Mouse (Mus musculus) spleen, adult 2 months (tissue): ENCODE data around the gene Myo3b.

Experiments
- CTCF ChIP-seq: fragments of 200-500 bp; IDR thresholded peaks from 2 replicates; pipeline ENCODE4 v1.5.1; 2011; ENCODE audit warnings: mild to moderate bottlenecking, inconsistent platforms; ENCODE audit not compliant: insufficient read depth, insufficient read length, insufficient replicate concordance; ENCODE audit errors: extremely low read depth
- POLR2A ChIP-seq: fragments of 200-500 bp; IDR thresholded peaks from 2 replicates; pipeline ENCODE4 v1.6.1; 2011; ENCODE audit warnings: low read depth, low read length, inconsistent platforms

DNA sequence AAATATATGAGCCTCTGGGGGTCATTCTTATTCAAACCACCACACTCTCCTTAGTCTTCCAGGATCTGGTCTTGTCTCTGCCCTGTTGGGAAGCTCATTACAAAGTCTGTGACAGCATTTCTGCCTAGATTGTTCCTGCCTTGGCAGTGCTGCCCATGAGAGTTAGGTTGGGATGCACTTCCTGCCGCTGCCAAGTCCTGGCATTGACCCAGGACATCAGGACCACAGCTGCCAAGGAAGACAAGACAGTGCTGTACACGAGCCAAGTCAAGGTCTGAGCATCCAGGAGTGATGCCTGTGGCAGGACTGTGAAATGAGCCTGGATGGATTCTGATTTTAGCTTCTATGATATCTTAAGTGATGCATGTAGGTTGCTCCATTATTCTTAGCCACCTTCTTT lies 316.1 kb downstream of the Myo3b start:
- TF ChIP-seq CTCF: no peak
- no peak for TF ChIP-seq POLR2A
